Mouse (Mus musculus): Measurements from ENCODE around the gene Btnl2. TPM values are rescaled to one million over a fixed set of nuclear protein-coding genes. Genes with fewer than 3 reads are reported as not detected.
A peak's percentile ranks its signal among the peaks of the same experiment; 100 is the strongest.

The Btnl2 gene
- total and polyA plus RNA-seq, 3 experiments = 1.1 to 4.8 (median 2.0) TPM

- dilution Hi-C loops (cut with MboI; ENCODE audit: extremely low pct_ligation_motif_present, extremely low pct_unique_long_range_greater_than_20kb, low sequenced_read_pairs) = no loop called here
- peak; percentile 68 for DNase-seq (ENCODE audit: extremely low read depth)
Measured at GRCm38 (mm10) chr17:34397357-34397756, 42.7 kb downstream of the Btnl2 start.

GRCm38 (mm10) chr17:34398058-34398710, 43.6 kb downstream of the Btnl2 start:
- peak; percentile 94 for DNase-seq (ENCODE audit: extremely low read depth)
- Histone ChIP-seq H3K36me3 (replicated peaks in 1 of 2; ENCODE audit: control insufficient read depth in 1 of 2, insufficient read depth in 1 of 2, low read length in 1 of 2) (no peaks in the 10 kb centered on the region), H3K9ac (ENCODE audit: insufficient read depth, low read depth) (no peak overlapping the region), H3K4me3 (replicated peaks in 1 of 3; ENCODE audit: low read depth in 2 of 3, low read length in 2 of 3, poor library complexity in 1 of 3) (peak overlapping the region; percentile 40 to 62 (median 62)), H3K4me1 (ENCODE audit: control insufficient read depth in 1 of 2, insufficient read depth in 2 of 2) (peaks cover 0 to 17% of the 10 kb centered on the region in 2 experiments; a peak in 2 of 4 replicates), H3K27me3 (replicated peaks) (no peaks in the 10 kb centered on the region), H3K79me2 (replicated peaks; ENCODE audit: control insufficient read depth, extremely low read depth, insufficient read depth, poor library complexity, severe bottlenecking) (no peaks in the 10 kb centered on the region), H3K27ac (ENCODE audit: insufficient read depth, low read depth) (0 out of 2 replicates have a peak overlapping the region, but pooled peaks have one; percentile 39), H3K4me2 (ENCODE audit: insufficient read depth, low read depth, poor library complexity, severe bottlenecking) (0 out of 2 replicates have a peak overlapping the region, but pooled peaks have one; percentile 40), H3K9me3 (replicated peaks; ENCODE audit: low read length) (peaks cover 3% of the 10 kb centered on the region)
- dilution Hi-C loops (cut with MboI; ENCODE audit: extremely low pct_ligation_motif_present, extremely low pct_unique_long_range_greater_than_20kb, low sequenced_read_pairs) (no loop called here), in situ Hi-C loops (cut with MboI; ENCODE audit: low pct_ligation_motif_present, low pct_unique_long_range_greater_than_20kb, low sequenced_read_pairs) (no loop called here)
- TF ChIP-seq CTCF (conservative IDR thresholded peaks at IDR 0.05 in 1 of 2, IDR thresholded peaks at IDR 0.05 in 1 of 2; ENCODE audit: low read depth in 2 of 2, low read length in 2 of 2) (no peak), MAX (IDR thresholded peaks at IDR 0.05; ENCODE audit: low read length) (no peak), IRF4 (IDR thresholded peaks at IDR 0.05; ENCODE audit: low read depth, low read length) (no peak), USF1 (IDR thresholded peaks at IDR 0.05; ENCODE audit: low read depth, low read length) (no peak), MEF2A (IDR thresholded peaks at IDR 0.05; ENCODE audit: borderline replicate concordance, low read depth, low read length) (no peak), CHD2 (IDR thresholded peaks at IDR 0.05; ENCODE audit: low read length) (peak; percentile 95), HCFC1 (IDR thresholded peaks at IDR 0.05; ENCODE audit: low read depth, low read length) (no peak), JUND (conservative IDR thresholded peaks at IDR 0.05; ENCODE audit: low read depth, low read length) (no peak), TBP (conservative IDR thresholded peaks at IDR 0.05; ENCODE audit: low read depth, low read length) (0 out of 2 replicates have a peak, but pooled peaks have one; percentile 63), TCF12 (IDR thresholded peaks at IDR 0.05; ENCODE audit: low read depth, low read length) (0 out of 2 replicates have a peak, but pooled peaks have one; percentile 17), EP300 (IDR thresholded peaks at IDR 0.05; ENCODE audit: low read length) (no peak), PAX5 (IDR thresholded peaks at IDR 0.05; ENCODE audit: low read length) (no peak), JUN (IDR thresholded peaks at IDR 0.05; ENCODE audit: insufficient read depth, low read depth, low read length) (no peak), ETS1 (conservative IDR thresholded peaks at IDR 0.05; ENCODE audit: low read depth, low read length) (no peak), MXI1 (IDR thresholded peaks at IDR 0.05; ENCODE audit: low read depth, low read length) (no peak)

More at GRCm38 (mm10) chr17:34397357-34397756, 42.7 kb downstream of the Btnl2 start:
- TF ChIP-seq MAX (IDR thresholded peaks at IDR 0.05; ENCODE audit: low read length) (0 out of 2 replicates have a peak, but pooled peaks have one; percentile 41), CTCF (conservative IDR thresholded peaks at IDR 0.05 in 1 of 2, IDR thresholded peaks at IDR 0.05 in 1 of 2; ENCODE audit: low read depth in 2 of 2, low read length in 2 of 2) (peak; percentile 35 to 64; a peak in 3 of 4 replicates), MAZ (IDR thresholded peaks at IDR 0.05; ENCODE audit: low read depth, low read length) (no peak), RAD21 (IDR thresholded peaks at IDR 0.05; ENCODE audit: low read depth, low read length) (peak; percentile 28), MXI1 (IDR thresholded peaks at IDR 0.05; ENCODE audit: low read depth, low read length) (0 out of 2 replicates have a peak, but pooled peaks have one; percentile 15), ZNF384 (IDR thresholded peaks at IDR 0.05; ENCODE audit: low read depth, low read length) (no peak), TBP (conservative IDR thresholded peaks at IDR 0.05; ENCODE audit: low read depth, low read length) (no peak), SMC3 (IDR thresholded peaks at IDR 0.05; ENCODE audit: low read depth, low read length) (peak; percentile 53)
- no peak overlapping the region for H3K27ac ChIP-seq (ENCODE audit: insufficient read depth, low read depth)
- H3K9me3 ChIP-seq (replicated peaks; ENCODE audit: low read length) = peaks cover under 1% of the 10 kb centered on the region
- no peak overlapping the region for H3K9ac ChIP-seq (ENCODE audit: insufficient read depth, low read depth)
- peaks cover 0 to 17% of the 10 kb centered on the region in 2 experiments; a peak in 2 of 4 replicates for H3K4me1 ChIP-seq (ENCODE audit: control insufficient read depth in 1 of 2, insufficient read depth in 2 of 2)
- H3K36me3 ChIP-seq (replicated peaks in 1 of 2; ENCODE audit: control insufficient read depth in 1 of 2, insufficient read depth in 1 of 2, low read length in 1 of 2) = no peaks in the 10 kb centered on the region
- no peaks in the 10 kb centered on the region for H3K27me3 ChIP-seq (replicated peaks)
- no peak overlapping the region for H3K4me3 ChIP-seq (replicated peaks in 1 of 3; ENCODE audit: low read depth in 2 of 3, low read length in 2 of 3, poor library complexity in 1 of 3)
- H3K4me2 ChIP-seq (ENCODE audit: insufficient read depth, low read depth, poor library complexity, severe bottlenecking) = no peak overlapping the region
- H3K79me2 ChIP-seq (replicated peaks; ENCODE audit: control insufficient read depth, extremely low read depth, insufficient read depth, poor library complexity, severe bottlenecking) = no peaks in the 10 kb centered on the region
- in situ Hi-C loops (cut with MboI; ENCODE audit: low pct_ligation_motif_present, low pct_unique_long_range_greater_than_20kb, low sequenced_read_pairs) = no loop called here
